Mouse (Mus musculus): ENCODE data around the gene Henmt1. TPM values are rescaled to one million over a fixed set of nuclear protein-coding genes. Genes with fewer than 3 reads are reported as not detected.

Henmt1 gene
- polyA plus RNA-seq, 1 experiment = not detected

DNA sequence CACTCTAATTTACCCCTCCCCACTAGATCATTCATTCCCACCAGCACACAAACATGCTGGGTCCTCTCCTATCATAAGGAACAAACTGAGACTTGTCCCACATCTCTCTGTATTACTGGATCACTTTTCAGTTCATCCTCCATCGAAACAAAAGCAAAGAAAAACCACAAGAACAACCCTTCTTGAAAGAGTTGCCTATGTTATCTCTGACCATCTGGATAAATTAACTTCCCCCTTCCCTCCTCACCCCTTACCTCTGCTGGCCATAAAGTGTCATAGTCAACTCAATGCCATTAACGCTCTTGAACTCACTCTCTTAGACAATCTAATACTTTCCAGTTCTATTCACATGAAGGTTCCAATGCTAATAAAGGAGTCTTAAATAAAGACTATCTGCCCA, 54.8 kb downstream of the Henmt1 start:
- no peak overlapping the region for H3K4me3 ChIP-seq (replicated peaks; ENCODE audit: control insufficient read depth, low read depth, low read length)
- TF ChIP-seq POLR2A (IDR thresholded peaks at IDR 0.05; ENCODE audit: borderline replicate concordance, control insufficient read depth, low read depth, low read length) = no peak
- no peak for TF ChIP-seq CTCF (IDR thresholded peaks at IDR 0.05; ENCODE audit: control insufficient read depth, insufficient read depth, low read length)
- H3K4me1 ChIP-seq (ENCODE audit: control insufficient read depth, insufficient read depth, low read length) = no peaks in the 10 kb centered on the region; the same call in 1 of the 2 replicates
- H3K27ac ChIP-seq (ENCODE audit: control insufficient read depth, insufficient read depth, low read depth, low read length, poor library complexity) = no peak overlapping the region
- 36% methylated on average over 2 of the region's 2 CpGs for WGBS

DNA sequence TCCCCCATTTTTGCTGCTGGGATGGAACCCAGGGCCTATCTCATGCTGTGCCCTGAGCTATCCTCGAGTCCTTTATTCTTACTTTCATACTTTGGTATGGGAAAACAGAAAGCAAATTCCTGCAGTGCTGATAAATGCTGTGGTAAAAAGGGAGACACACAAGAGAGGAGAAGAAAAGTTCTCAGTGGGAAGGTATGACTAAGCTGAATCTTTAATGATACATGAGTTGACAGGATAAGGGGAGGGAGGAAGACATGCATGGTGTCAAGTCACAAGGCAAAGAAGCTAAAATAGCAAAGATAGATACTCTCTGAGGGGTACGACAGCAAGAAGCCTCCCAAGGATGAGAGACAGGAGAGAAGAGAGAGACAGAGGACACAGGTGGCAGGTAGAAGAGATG, 55.7 kb downstream of the Henmt1 start:
- 56% methylated on average over 2 of the region's 2 CpGs for WGBS
- no peaks in the 10 kb centered on the region; the same call in 1 of the 2 replicates for H3K4me1 ChIP-seq (ENCODE audit: control insufficient read depth, insufficient read depth, low read length)

DNA sequence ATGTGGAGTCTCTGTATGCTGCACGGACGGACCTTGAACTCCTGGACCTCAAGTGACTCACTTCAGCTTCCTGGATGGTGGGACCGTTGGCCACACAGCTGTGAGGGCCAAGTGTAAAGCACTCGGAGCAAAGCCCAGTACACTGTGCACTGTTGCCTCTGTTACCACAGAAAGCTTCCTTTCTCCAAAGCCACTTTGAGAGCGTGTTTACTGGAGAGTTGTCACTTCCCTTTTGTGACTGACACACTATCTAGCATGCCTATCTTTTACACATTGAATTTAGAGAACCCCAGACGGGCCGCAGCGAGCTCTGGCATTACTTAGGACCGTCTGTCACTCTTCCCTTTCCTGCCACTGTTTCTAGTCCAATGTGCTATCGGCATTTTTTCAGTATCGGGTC, 57.6 kb downstream of the Henmt1 start:
- no peak for TF ChIP-seq POLR2A (IDR thresholded peaks at IDR 0.05; ENCODE audit: borderline replicate concordance, control insufficient read depth, low read depth, low read length)
- TF ChIP-seq CTCF (IDR thresholded peaks at IDR 0.05; ENCODE audit: control insufficient read depth, insufficient read depth, low read length) = no peak

More for the DNA sequence above, 55.7 kb downstream of the Henmt1 start:
- no peak overlapping the region for H3K27ac ChIP-seq (ENCODE audit: control insufficient read depth, insufficient read depth, low read depth, low read length, poor library complexity)
- H3K4me3 ChIP-seq (replicated peaks; ENCODE audit: control insufficient read depth, low read depth, low read length) = no peak overlapping the region
- TF ChIP-seq POLR2A (IDR thresholded peaks at IDR 0.05; ENCODE audit: borderline replicate concordance, control insufficient read depth, low read depth, low read length) (no peak), CTCF (IDR thresholded peaks at IDR 0.05; ENCODE audit: control insufficient read depth, insufficient read depth, low read length) (no peak)

DNA sequence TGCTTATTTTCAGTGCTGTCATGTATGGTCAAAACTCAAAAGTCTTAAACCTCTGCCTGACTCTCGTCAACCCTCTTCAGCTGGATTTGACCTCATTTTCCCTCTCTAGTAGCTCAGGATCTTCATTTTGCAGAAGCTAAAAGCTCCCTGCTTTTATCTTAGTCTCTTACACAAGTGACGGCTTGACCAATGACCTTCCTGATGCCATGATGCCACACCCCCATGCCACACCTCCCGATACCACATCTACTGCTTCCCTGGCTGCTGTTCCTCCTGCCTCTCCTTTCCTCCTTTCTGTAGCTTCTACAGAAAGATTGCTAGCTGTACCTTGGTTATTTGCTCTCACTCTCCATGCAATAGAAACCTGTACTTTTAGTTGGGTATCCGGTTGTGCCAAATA, 58.1 kb downstream of the Henmt1 start:
- Histone ChIP-seq H3K4me3 (replicated peaks; ENCODE audit: control insufficient read depth, low read depth, low read length) (no peak overlapping the region), H3K4me1 (ENCODE audit: control insufficient read depth, insufficient read depth, low read length) (no peaks in the 10 kb centered on the region; the same call in 1 of the 2 replicates), H3K27ac (ENCODE audit: control insufficient read depth, insufficient read depth, low read depth, low read length, poor library complexity) (no peak overlapping the region)
- TF ChIP-seq CTCF (IDR thresholded peaks at IDR 0.05; ENCODE audit: control insufficient read depth, insufficient read depth, low read length) = no peak
- no peak for TF ChIP-seq POLR2A (IDR thresholded peaks at IDR 0.05; ENCODE audit: borderline replicate concordance, control insufficient read depth, low read depth, low read length)
- 21% methylated on average over 4 of the region's 4 CpGs for WGBS

More for the DNA sequence above, 57.6 kb downstream of the Henmt1 start:
- no peak overlapping the region for H3K4me3 ChIP-seq (replicated peaks; ENCODE audit: control insufficient read depth, low read depth, low read length)
- peak overlapping the region; percentile 16; the same call in 1 of the 2 replicates for H3K27ac ChIP-seq (ENCODE audit: control insufficient read depth, insufficient read depth, low read depth, low read length, poor library complexity)
- no peaks in the 10 kb centered on the region; the same call in 1 of the 2 replicates for H3K4me1 ChIP-seq (ENCODE audit: control insufficient read depth, insufficient read depth, low read length)
- 2% methylated on average over 11 of the region's 11 CpGs for WGBS

DNA sequence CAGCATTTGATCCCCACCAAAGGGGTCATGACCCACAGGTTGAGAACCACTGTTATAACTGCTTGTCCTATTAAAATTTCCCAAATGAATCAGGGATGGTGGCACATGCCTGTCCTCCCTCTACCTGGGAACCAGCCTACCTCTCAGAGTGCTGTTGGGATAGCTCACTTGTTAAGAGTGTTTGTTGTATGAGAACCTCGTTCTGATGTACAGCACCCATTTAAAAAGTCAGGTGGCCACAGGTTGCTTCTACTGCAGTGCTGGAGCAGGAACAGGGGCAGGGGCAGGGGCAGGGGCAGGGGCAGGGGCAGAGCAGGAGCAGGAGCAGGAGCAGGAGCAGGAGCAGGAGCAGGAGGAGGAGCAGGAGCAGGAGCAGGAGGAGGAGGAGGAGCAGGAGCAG, 59.5 kb downstream of the Henmt1 start:
- no peak overlapping the region for H3K27ac ChIP-seq (ENCODE audit: control insufficient read depth, insufficient read depth, low read depth, low read length, poor library complexity)
- TF ChIP-seq CTCF (IDR thresholded peaks at IDR 0.05; ENCODE audit: control insufficient read depth, insufficient read depth, low read length) (no peak), POLR2A (IDR thresholded peaks at IDR 0.05; ENCODE audit: borderline replicate concordance, control insufficient read depth, low read depth, low read length) (no peak)

DNA sequence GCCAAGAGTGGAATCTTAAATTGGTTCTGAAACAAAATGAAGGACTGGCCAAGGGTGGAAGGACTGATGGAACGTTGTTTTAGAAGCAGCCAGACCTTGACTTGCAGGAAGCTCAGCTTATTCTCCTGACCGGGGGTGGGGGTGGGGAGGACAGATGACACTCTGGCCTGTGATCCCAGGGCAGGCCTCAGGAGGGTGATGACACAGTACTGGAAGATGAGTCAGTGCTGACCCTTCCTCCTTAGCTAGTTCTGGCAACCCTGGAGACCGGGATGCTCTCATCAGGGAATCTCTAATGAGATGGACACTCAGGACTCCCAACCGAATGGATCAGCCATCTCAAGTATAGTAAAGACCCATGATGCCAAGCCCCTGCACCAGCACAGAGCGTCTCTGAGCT, 66.1 kb downstream of the Henmt1 start:
- no peak overlapping the region for H3K27ac ChIP-seq (ENCODE audit: control insufficient read depth, insufficient read depth, low read depth, low read length, poor library complexity)
- H3K4me1 ChIP-seq (ENCODE audit: control insufficient read depth, insufficient read depth, low read length) = no peaks in the 10 kb centered on the region; the same call in none of the 2 replicates
- WGBS = 79% methylated on average over 5 of the region's 5 CpGs
- no peak overlapping the region for H3K4me3 ChIP-seq (replicated peaks; ENCODE audit: control insufficient read depth, low read depth, low read length)
- TF ChIP-seq CTCF (IDR thresholded peaks at IDR 0.05; ENCODE audit: control insufficient read depth, insufficient read depth, low read length) = no peak
- no peak for TF ChIP-seq POLR2A (IDR thresholded peaks at IDR 0.05; ENCODE audit: borderline replicate concordance, control insufficient read depth, low read depth, low read length)

More for the DNA sequence above, 59.5 kb downstream of the Henmt1 start:
- Histone ChIP-seq H3K4me3 (replicated peaks; ENCODE audit: control insufficient read depth, low read depth, low read length) (no peak overlapping the region), H3K4me1 (ENCODE audit: control insufficient read depth, insufficient read depth, low read length) (no peaks in the 10 kb centered on the region; the same call in none of the 2 replicates)
- 69% methylated on average over 1 of the region's 1 CpGs for WGBS

DNA sequence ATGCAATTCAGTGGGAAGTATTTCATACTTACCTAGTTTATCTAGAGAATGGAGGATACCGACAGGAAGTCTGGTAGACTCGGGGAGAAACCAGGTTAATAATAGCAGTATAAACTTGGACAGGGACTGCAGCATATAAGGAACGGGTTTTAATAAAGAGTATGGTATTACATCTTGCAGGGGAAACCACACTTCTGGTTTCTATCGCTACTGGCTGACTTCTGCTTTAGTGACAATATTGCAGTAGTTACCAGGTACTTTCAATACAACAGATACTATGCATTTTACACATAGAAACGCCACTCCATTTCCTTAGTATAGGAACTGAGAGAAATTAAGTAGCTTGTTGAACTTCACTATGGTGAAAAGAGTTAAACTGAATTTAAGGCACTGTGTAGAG, 68.5 kb downstream of the Henmt1 start:
- 26% methylated on average over 5 of the region's 5 CpGs for WGBS
- Histone ChIP-seq H3K4me1 (ENCODE audit: control insufficient read depth, insufficient read depth, low read length) (no peaks in the 10 kb centered on the region; the same call in none of the 2 replicates), H3K4me3 (replicated peaks; ENCODE audit: control insufficient read depth, low read depth, low read length) (no peak overlapping the region), H3K27ac (ENCODE audit: control insufficient read depth, insufficient read depth, low read depth, low read length, poor library complexity) (no peak overlapping the region)
- TF ChIP-seq POLR2A (IDR thresholded peaks at IDR 0.05; ENCODE audit: borderline replicate concordance, control insufficient read depth, low read depth, low read length) (no peak), CTCF (IDR thresholded peaks at IDR 0.05; ENCODE audit: control insufficient read depth, insufficient read depth, low read length) (no peak)

Other genes with a start within 250 kb of the Henmt1 start
- gene Gpsm2, start 217.6 kb upstream of the Henmt1 start, polyA plus RNA-seq (2011; ENCODE audit: insufficient read depth, insufficient read length, low replicate concordance, missing spikeins) = 20.9 and 26.1 TPM in 2 replicates
- 1.3 and 2.2 TPM in 2 replicates for gene Aknad1, start 200.2 kb upstream of the Henmt1 start, polyA plus RNA-seq (2011; ENCODE audit: insufficient read depth, insufficient read length, low replicate concordance, missing spikeins)
- gene Stxbp3, start 99.3 kb upstream of the Henmt1 start, polyA plus RNA-seq (2011; ENCODE audit: insufficient read depth, insufficient read length, low replicate concordance, missing spikeins) = 11.0 and 13.3 TPM in 2 replicates
- not detected in 2 replicates for gene Fndc7, start 49.9 kb upstream of the Henmt1 start, polyA plus RNA-seq (2011; ENCODE audit: insufficient read depth, insufficient read length, low replicate concordance, missing spikeins)
- 160 and 184 TPM in 2 replicates for gene Prpf38b, start 28.1 kb upstream of the Henmt1 start, polyA plus RNA-seq (2011; ENCODE audit: insufficient read depth, insufficient read length, low replicate concordance, missing spikeins)
- not detected in 2 replicates for gene Gm9857, start 572 bp downstream of the Henmt1 start, polyA plus RNA-seq (2011; ENCODE audit: insufficient read depth, insufficient read length, low replicate concordance, missing spikeins)
- 3.7 and 4.3 TPM in 2 replicates for gene Fam102b, start 87.7 kb downstream of the Henmt1 start, polyA plus RNA-seq (2011; ENCODE audit: insufficient read depth, insufficient read length, low replicate concordance, missing spikeins)
- gene Slc25a54, start 140.6 kb downstream of the Henmt1 start, polyA plus RNA-seq (2011; ENCODE audit: insufficient read depth, insufficient read length, low replicate concordance, missing spikeins) = not detected in 2 replicates
- gene Slc25a24, start 183.3 kb downstream of the Henmt1 start, polyA plus RNA-seq (2011; ENCODE audit: insufficient read depth, insufficient read length, low replicate concordance, missing spikeins) = 7.5 and 11.8 TPM in 2 replicates